Mouse (Mus musculus) natural killer cell, adult 2 months (primary cell): Measurements from ENCODE around the gene Brd9.
"Not testable (repeated sequence)": the region's sequence is repeated elsewhere in the genome, so short reads cannot be mapped to it uniquely, and the experiment has no call there.

ENCODE experiments used
- DNase-seq, 2 experiments: peaks; one replicate each; pipeline ENCODE4 v3.0.0; 2022; ENCODE audit warnings: low spot score in 2 of 2

Gene Brd9

GRCm38 (mm10) chr13:73990761-73991160 lies 53.1 kb downstream of the Brd9 start:
- DNase-seq = no peak

- no peak for DNase-seq
These were observed 53.7 kb downstream of the Brd9 start for GRCm38 (mm10) chr13:73991267-73991666.

GRCm38 (mm10) chr13:73996456-73996855 lies 58.8 kb downstream of the Brd9 start:
- DNase-seq = no peak

- DNase-seq = no peak
These were observed 62.9 kb downstream of the Brd9 start for GRCm38 (mm10) chr13:74000519-74000918.

GRCm38 (mm10) chr13:74000961-74001360 lies 63.4 kb downstream of the Brd9 start:
- no peak for DNase-seq

GRCm38 (mm10) chr13:74001492-74001891 lies 63.9 kb downstream of the Brd9 start:
- no peak for DNase-seq

- not testable (repeated sequence) for DNase-seq
These were observed 69.3 kb downstream of the Brd9 start for GRCm38 (mm10) chr13:74006881-74007280.

- not testable (repeated sequence) for DNase-seq
These were observed 70.6 kb downstream of the Brd9 start for GRCm38 (mm10) chr13:74008216-74008615.

GRCm38 (mm10) chr13:74008948-74009718 lies 71.5 kb downstream of the Brd9 start, which contains the start of gene Tppp:
Gene Tppp, plus strand, starts transcription at chr13:74009407.
- peak; percentile 50 to 78 for DNase-seq

- no peak for DNase-seq
These were observed 72.4 kb downstream of the Brd9 start for GRCm38 (mm10) chr13:74009791-74010614.
